Mouse (Mus musculus): ENCODE measurements at regions not wholly inside any gene's neighbourhood (a gene's known extent, or its start where the extent isn't known, plus 50 kb on each side); places are given as distances from the start of the nearest gene placed in this dataset.

- TF ChIP-seq GATA1 (IDR thresholded peaks at IDR 0.05; ENCODE audit: borderline replicate concordance, low read length) (no peak), FLI1 (IDR thresholded peaks at IDR 0.05; ENCODE audit: low read length) (no peak)
These were observed 465.6 kb downstream of the Defb40 start for GRCm38 (mm10) chr8:18512409-18512808.

Measured in megakaryocyte, embryonic 14.5 days (primary cell).